Mouse (Mus musculus): ENCODE measurements around the gene Chd2. TPM values are rescaled to one million over a fixed set of nuclear protein-coding genes. Genes with fewer than 3 reads are reported as not detected.
A peak's percentile ranks its signal among the peaks of the same experiment; 100 is the strongest.

The Chd2 gene
- polyA plus RNA-seq, 1 experiment from 2014 or later = 41.8 TPM

DNA sequence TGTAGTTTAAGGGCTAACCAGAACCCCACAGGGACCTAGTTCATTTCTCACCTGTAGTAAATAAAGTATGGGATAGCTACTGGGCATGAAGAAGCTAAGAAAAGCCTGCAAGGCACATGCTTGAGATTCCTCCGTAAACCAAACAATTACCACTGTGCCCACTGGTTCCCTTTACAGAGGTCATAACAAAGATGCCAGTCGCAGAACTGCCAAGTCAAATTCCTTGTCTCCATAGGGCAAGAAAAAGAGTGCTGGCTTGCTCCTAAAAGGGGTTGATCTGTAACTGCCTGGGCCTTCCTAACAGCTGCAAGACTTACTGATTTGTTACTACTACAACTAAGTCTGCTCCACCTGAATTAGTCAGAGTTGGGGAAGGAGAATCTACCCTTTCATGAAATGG, 32.9 kb downstream of the Chd2 start:
- H3K4me2 ChIP-seq (ENCODE audit: low read depth, low read length) = no peak overlapping the region
- H3K36me3 ChIP-seq (ENCODE audit: control insufficient read depth, insufficient read depth, low read length) = peaks cover 42% of the 10 kb centered on the region
- H3K27me3 ChIP-seq (ENCODE audit: control insufficient read depth, insufficient read depth, low read length) = no peaks in the 10 kb centered on the region
- no peaks in the 10 kb centered on the region for H3K9me3 ChIP-seq (ENCODE audit: control insufficient read depth, low read length)
- WGBS = 83% methylated on average over 2 of the region's 2 CpGs
- no peak for ATAC-seq (ENCODE audit: low read depth)
- H3K4me1 ChIP-seq (ENCODE audit: control insufficient read depth, insufficient read depth, low read length) = no peaks in the 10 kb centered on the region
- H3K9ac ChIP-seq (replicated peaks; ENCODE audit: low read depth, low read length) = no peak overlapping the region
- no peak overlapping the region for H3K4me3 ChIP-seq (ENCODE audit: low read depth, low read length)
- H3K27ac ChIP-seq (ENCODE audit: low read depth, low read length) = no peak overlapping the region

DNA sequence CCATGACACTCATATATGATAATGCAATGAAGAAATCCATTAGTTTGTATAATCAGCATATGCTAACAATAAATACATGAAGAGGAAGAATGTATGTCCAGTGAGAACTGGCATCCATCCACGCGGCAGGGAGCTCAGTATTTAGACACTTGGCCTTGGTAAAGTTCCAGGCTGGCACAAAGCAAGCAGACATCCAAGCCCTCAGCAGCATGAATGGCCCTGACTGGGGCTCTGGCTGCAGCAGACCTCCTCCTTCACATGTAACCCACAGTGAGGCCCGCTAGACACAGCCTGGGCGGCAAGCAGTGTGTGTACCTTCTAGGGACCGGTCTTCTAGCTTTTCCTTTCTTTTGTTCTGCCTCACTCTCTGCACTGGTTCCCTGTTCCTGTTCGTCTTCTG, 34.1 kb downstream of the Chd2 start:
- 85% methylated on average over 6 of the region's 6 CpGs for WGBS
- Histone ChIP-seq H3K27me3 (ENCODE audit: control insufficient read depth, insufficient read depth, low read length) (no peaks in the 10 kb centered on the region), H3K9me3 (ENCODE audit: control insufficient read depth, low read length) (no peaks in the 10 kb centered on the region), H3K4me1 (ENCODE audit: control insufficient read depth, insufficient read depth, low read length) (no peaks in the 10 kb centered on the region), H3K4me3 (ENCODE audit: low read depth, low read length) (no peak overlapping the region), H3K4me2 (ENCODE audit: low read depth, low read length) (no peak overlapping the region), H3K27ac (ENCODE audit: low read depth, low read length) (no peak overlapping the region), H3K9ac (replicated peaks; ENCODE audit: low read depth, low read length) (no peak overlapping the region), H3K36me3 (ENCODE audit: control insufficient read depth, insufficient read depth, low read length) (peaks cover 47% of the 10 kb centered on the region)
- peak; percentile 66 for ATAC-seq (ENCODE audit: low read depth)

DNA sequence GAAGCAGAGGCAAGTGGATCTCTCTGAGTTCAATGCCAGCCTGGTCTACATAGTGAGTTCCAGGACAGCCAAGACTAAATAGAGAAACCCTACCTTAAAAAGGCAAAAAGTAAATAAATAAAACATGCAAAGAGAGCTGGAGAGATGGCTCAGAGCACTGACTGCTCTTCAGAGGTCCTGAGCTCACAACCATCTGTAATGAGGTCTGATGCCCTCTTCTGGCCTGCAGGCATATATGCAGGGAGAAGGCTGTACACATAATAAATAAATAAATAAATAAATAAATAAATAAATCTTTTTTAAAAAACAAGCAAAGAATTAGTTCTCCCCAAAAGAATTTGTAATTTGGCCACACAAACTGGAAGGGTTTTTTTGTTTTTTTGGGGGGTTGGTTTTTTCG, 34.8 kb downstream of the Chd2 start:
- Histone ChIP-seq H3K27ac (ENCODE audit: low read depth, low read length) (no peak overlapping the region), H3K27me3 (ENCODE audit: control insufficient read depth, insufficient read depth, low read length) (no peaks in the 10 kb centered on the region), H3K4me2 (ENCODE audit: low read depth, low read length) (no peak overlapping the region), H3K9ac (replicated peaks; ENCODE audit: low read depth, low read length) (no peak overlapping the region), H3K36me3 (ENCODE audit: control insufficient read depth, insufficient read depth, low read length) (peaks cover 49% of the 10 kb centered on the region), H3K4me1 (ENCODE audit: control insufficient read depth, insufficient read depth, low read length) (no peaks in the 10 kb centered on the region), H3K9me3 (ENCODE audit: control insufficient read depth, low read length) (no peaks in the 10 kb centered on the region), H3K4me3 (ENCODE audit: low read depth, low read length) (no peak overlapping the region)
- 97% methylated on average over 1 of the region's 1 CpGs for WGBS
- no peak for ATAC-seq (ENCODE audit: low read depth)

DNA sequence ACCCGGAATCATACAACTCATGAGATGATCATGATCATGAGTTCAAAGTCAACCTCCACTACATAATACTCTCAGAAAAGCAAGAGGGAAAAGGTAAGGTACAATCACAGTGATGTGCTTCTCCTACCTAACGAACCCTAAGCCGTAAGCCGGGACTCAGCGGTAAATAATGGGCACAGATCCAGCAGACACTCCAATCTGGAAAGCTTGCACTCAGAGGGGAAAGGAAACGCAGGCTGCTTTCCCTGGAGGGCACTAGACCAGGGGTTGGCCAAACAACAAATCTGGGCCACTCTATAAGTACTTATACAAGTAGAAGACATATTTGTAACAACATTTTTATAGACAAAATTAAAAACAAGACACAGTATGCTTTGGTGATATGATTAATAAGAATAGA, 36.4 kb downstream of the Chd2 start:
- no peak for ATAC-seq (ENCODE audit: low read depth)
- H3K4me2 ChIP-seq (ENCODE audit: low read depth, low read length) = no peak overlapping the region
- H3K27ac ChIP-seq (ENCODE audit: low read depth, low read length) = no peak overlapping the region
- H3K4me1 ChIP-seq (ENCODE audit: control insufficient read depth, insufficient read depth, low read length) = no peaks in the 10 kb centered on the region
- 80% methylated on average over 6 of the region's 6 CpGs for WGBS
- peaks cover 56% of the 10 kb centered on the region for H3K36me3 ChIP-seq (ENCODE audit: control insufficient read depth, insufficient read depth, low read length)
- no peaks in the 10 kb centered on the region for H3K27me3 ChIP-seq (ENCODE audit: control insufficient read depth, insufficient read depth, low read length)
- no peak overlapping the region for H3K9ac ChIP-seq (replicated peaks; ENCODE audit: low read depth, low read length)
- no peaks in the 10 kb centered on the region for H3K9me3 ChIP-seq (ENCODE audit: control insufficient read depth, low read length)
- H3K4me3 ChIP-seq (ENCODE audit: low read depth, low read length) = no peak overlapping the region

DNA sequence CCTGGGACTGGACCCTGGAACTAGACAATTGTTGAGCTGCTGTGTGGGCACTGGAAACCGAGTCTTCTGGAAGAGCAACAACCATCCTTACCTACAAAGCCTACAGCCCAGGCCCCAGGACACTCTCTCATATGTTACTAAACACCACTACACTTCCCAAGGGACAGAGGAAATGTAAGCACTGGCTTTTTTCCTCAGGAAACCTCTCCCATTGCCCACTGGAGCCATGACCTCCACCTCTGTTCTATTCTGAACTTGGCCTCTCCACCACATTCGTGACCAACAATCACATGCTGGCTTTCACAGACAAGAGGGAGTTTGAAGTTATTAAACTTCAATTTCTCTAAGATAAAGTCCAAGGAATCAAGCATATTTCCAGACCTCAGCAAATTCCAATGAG, 43.4 kb downstream of the Chd2 start:
- Histone ChIP-seq H3K9me3 (ENCODE audit: control insufficient read depth, low read length) (no peaks in the 10 kb centered on the region), H3K4me3 (ENCODE audit: low read depth, low read length) (no peak overlapping the region), H3K36me3 (ENCODE audit: control insufficient read depth, insufficient read depth, low read length) (peaks cover 62% of the 10 kb centered on the region), H3K4me2 (ENCODE audit: low read depth, low read length) (no peak overlapping the region), H3K4me1 (ENCODE audit: control insufficient read depth, insufficient read depth, low read length) (no peaks in the 10 kb centered on the region), H3K27me3 (ENCODE audit: control insufficient read depth, insufficient read depth, low read length) (no peaks in the 10 kb centered on the region), H3K9ac (replicated peaks; ENCODE audit: low read depth, low read length) (no peak overlapping the region), H3K27ac (ENCODE audit: low read depth, low read length) (no peak overlapping the region)
- 97% methylated on average over 2 of the region's 2 CpGs for WGBS
- ATAC-seq (ENCODE audit: low read depth) = no peak

DNA sequence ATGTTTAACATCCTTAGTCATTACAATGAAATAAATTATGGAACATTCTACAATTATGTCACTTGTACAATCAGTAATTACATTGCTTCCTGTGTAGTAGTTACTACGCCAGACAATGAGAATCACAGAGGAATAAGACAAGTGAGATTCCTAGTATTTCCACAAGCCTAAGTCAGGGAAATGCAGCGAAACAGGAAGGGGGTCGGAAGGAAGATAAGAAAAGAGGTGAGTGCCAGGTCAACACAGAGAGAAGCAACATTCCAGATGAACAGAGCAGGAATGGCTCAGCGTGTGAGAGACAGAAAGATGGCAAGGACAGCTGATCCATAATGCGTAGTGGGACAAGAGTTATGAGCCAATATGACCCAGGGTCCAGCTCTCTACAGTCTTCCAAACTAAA, 52.4 kb downstream of the Chd2 start:
- H3K27ac ChIP-seq (ENCODE audit: low read depth, low read length) = no peak overlapping the region
- no peak for ATAC-seq (ENCODE audit: low read depth)
- H3K36me3 ChIP-seq (ENCODE audit: control insufficient read depth, insufficient read depth, low read length) = peaks cover 71% of the 10 kb centered on the region
- no peak overlapping the region for H3K9ac ChIP-seq (replicated peaks; ENCODE audit: low read depth, low read length)
- H3K4me1 ChIP-seq (ENCODE audit: control insufficient read depth, insufficient read depth, low read length) = no peaks in the 10 kb centered on the region
- H3K27me3 ChIP-seq (ENCODE audit: control insufficient read depth, insufficient read depth, low read length) = no peaks in the 10 kb centered on the region
- H3K4me2 ChIP-seq (ENCODE audit: low read depth, low read length) = no peak overlapping the region
- H3K4me3 ChIP-seq (ENCODE audit: low read depth, low read length) = no peak overlapping the region
- H3K9me3 ChIP-seq (ENCODE audit: control insufficient read depth, low read length) = no peaks in the 10 kb centered on the region
- WGBS = 92% methylated on average over 5 of the region's 5 CpGs

DNA sequence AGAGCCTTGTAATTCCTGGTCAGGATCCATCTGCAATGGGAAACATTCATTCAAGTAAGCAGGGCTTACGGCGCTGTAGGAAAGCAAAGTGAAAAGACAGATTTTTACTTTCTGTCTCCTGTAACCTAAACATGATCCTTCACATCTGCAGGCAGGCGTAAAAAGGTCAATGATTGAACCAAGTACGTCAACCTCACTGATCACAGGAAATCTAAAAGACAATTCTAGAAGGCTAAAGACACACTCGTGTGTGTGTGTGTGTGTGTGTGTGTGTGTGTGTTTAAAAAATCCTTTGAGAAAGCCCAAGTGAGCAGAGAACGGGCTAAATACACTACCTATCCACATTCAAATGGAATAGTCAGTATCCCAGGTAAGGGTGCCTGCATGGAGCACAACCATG, 60.5 kb downstream of the Chd2 start:
- H3K4me3 ChIP-seq (ENCODE audit: low read depth, low read length) = no peak overlapping the region
- no peak overlapping the region for H3K27ac ChIP-seq (ENCODE audit: low read depth, low read length)
- no peaks in the 10 kb centered on the region for H3K9me3 ChIP-seq (ENCODE audit: control insufficient read depth, low read length)
- ATAC-seq (ENCODE audit: low read depth) = no peak
- peaks cover 58% of the 10 kb centered on the region for H3K36me3 ChIP-seq (ENCODE audit: control insufficient read depth, insufficient read depth, low read length)
- H3K4me2 ChIP-seq (ENCODE audit: low read depth, low read length) = no peak overlapping the region
- WGBS = 91% methylated on average over 6 of the region's 6 CpGs
- H3K9ac ChIP-seq (replicated peaks; ENCODE audit: low read depth, low read length) = no peak overlapping the region
- no peaks in the 10 kb centered on the region for H3K4me1 ChIP-seq (ENCODE audit: control insufficient read depth, insufficient read depth, low read length)
- no peaks in the 10 kb centered on the region for H3K27me3 ChIP-seq (ENCODE audit: control insufficient read depth, insufficient read depth, low read length)

DNA sequence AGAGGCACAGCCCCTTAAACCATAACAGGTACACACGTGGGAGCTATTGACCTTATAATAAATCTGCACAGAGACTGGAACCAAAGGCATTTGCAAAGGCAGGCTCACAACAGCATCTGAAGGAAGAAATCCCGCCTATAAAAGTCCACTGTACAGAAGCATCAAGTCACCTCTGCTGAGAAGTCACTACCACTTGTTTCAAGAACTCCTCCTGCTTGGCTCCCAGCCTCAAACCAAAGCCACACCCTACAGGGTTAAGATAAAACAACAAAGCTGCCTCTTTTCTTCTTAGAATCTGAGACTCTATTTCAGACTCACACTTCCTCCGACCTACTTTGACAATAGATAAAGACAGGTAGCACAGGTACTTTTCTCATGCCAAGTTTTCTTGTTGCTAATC, 62.1 kb downstream of the Chd2 start:
- Histone ChIP-seq H3K9me3 (ENCODE audit: control insufficient read depth, low read length) (no peaks in the 10 kb centered on the region), H3K4me1 (ENCODE audit: control insufficient read depth, insufficient read depth, low read length) (no peaks in the 10 kb centered on the region)
- WGBS = 77% methylated on average over 3 of the region's 3 CpGs

DNA sequence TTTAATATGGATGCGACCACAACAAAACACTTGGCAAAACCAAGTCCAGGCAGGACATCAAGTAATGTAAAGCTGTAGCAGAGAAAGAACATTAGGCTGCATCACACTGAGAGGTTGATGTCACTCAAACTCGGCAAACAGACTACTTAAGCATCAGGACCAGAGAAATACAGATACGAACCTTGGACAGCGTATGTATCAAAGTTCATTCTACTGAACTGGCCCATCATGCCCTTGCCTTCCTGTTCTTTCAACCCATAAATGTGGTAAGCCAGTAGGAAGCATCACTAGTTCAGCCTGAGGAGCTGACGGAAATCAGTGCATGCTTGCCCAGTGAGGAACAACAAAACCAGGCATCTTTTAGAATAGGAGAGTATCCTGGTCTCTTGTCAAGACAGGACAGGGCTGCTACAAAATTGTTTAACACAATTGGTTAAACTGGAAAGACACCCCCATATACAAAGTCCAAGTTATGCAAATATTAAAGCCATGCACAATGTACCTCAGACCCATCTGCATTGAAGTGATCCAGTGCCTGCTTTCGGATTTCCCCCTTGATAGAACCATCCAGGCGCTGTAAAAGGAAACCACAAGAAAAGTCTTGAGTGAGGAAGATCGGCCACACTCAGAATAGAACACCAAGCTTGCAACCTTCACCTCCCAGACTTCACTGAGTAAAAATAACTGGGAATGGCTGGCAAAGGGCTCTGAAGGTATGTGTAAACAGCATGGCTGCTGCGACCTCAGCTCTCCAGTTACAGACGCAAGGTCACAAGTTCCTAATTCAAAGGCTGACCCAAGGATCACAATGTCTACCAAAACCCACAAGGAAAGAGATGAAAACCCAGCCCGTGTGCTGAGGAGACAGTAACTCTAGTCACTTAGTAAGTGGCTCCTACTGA, 63.2 kb downstream of the Chd2 start:
- H3K27ac ChIP-seq (ENCODE audit: low read depth, low read length) = no peak overlapping the region
- H3K4me2 ChIP-seq (ENCODE audit: low read depth, low read length) = no peak overlapping the region
- no peak overlapping the region for H3K9ac ChIP-seq (replicated peaks; ENCODE audit: low read depth, low read length)
- ATAC-seq (ENCODE audit: low read depth) = no peak
- H3K36me3 ChIP-seq (ENCODE audit: control insufficient read depth, insufficient read depth, low read length) = peaks cover 68% of the 10 kb centered on the region
- WGBS = 92% methylated on average over 11 of the region's 11 CpGs
- no peaks in the 10 kb centered on the region for H3K27me3 ChIP-seq (ENCODE audit: control insufficient read depth, insufficient read depth, low read length)
- no peak overlapping the region for H3K4me3 ChIP-seq (ENCODE audit: low read depth, low read length)
- no peaks in the 10 kb centered on the region for H3K9me3 ChIP-seq (ENCODE audit: control insufficient read depth, low read length)
- H3K4me1 ChIP-seq (ENCODE audit: control insufficient read depth, insufficient read depth, low read length) = no peaks in the 10 kb centered on the region

More for the DNA sequence above, 62.1 kb downstream of the Chd2 start:
- no peak overlapping the region for H3K4me3 ChIP-seq (ENCODE audit: low read depth, low read length)
- H3K27me3 ChIP-seq (ENCODE audit: control insufficient read depth, insufficient read depth, low read length) = no peaks in the 10 kb centered on the region
- ATAC-seq (ENCODE audit: low read depth) = no peak
- peaks cover 64% of the 10 kb centered on the region for H3K36me3 ChIP-seq (ENCODE audit: control insufficient read depth, insufficient read depth, low read length)
- H3K27ac ChIP-seq (ENCODE audit: low read depth, low read length) = no peak overlapping the region
- no peak overlapping the region for H3K4me2 ChIP-seq (ENCODE audit: low read depth, low read length)
- H3K9ac ChIP-seq (replicated peaks; ENCODE audit: low read depth, low read length) = no peak overlapping the region
